Mouse (Mus musculus): ENCODE data around the gene Glod4.

DNA sequence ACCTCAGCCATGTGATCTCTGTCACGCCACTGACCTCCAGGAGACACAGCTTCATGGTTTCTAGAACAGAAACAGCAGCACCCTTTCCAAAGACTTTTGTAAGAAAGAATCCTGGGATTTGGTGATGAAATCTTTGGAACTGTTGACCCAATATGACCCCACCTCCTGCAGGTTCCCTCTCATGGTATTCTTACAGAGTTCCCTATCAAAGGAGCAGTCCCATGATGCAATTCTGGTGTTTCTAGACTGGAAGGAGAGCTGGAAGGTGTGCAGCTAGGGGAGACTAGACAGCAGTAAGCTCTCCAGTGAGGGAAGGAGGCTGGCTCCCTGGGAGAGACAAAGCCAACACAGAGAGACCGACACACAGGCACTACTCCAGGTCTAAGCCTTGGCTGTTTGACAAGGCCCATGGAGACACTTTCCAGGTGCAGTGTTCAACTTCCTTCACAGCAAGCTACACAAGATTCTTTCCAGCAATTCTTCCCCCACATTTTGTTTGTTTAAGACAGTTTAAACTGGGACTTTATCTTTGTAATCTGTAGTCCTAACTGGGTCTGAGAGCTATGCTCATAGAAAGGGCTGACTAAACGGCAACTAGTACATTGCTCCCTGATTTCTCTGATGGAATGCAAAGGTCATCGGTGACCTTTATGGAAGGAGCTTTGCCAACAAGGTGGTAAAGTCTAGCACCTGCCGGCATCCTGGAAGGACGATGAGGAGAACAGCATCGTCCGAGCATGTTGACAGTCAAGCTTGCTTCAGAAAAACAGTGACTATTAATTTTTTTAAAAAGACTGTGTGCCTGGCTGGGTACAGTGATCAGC is 97.1 kb downstream of the Glod4 start:
- TF ChIP-seq CTCF (IDR thresholded peaks at IDR 0.05; ENCODE audit: low read depth) (no peak), EP300 (optimal IDR thresholded peaks at IDR 0.05) (no peak)
